Mouse (Mus musculus) cerebellum, adult 11-12 months (tissue): ENCODE measurements around the gene Abhd14a.

ENCODE experiments used
- DNase-seq: peaks from one replicate; pipeline ENCODE4 v3.0.0; 2022

Abhd14a gene

GRCm38 (mm10) chr9:106467746-106468145 lies 20.3 kb upstream of the Abhd14a start:
- DNase-seq = peak; percentile 53

DNA sequence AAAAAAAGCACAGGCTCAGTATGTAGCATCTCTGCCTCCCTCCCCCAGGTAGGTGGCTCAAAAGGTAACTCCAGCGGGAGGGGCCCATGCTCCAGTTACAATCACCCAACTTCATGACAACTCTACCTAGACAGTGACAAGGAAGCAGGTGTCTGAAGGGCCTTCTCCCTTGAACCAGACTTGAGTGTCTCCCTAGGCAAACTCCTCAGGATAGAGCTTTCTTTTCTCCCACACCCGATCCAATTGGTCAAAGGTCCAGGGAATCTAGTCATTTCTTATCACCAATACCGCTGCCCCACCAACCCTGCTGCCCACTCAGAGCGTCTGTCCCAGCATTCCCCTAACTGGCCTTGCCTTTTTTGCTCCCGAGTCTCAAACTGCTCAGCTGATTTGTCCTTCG lies 19.2 kb upstream of the Abhd14a start:
- peak; percentile 54 for DNase-seq

DNA sequence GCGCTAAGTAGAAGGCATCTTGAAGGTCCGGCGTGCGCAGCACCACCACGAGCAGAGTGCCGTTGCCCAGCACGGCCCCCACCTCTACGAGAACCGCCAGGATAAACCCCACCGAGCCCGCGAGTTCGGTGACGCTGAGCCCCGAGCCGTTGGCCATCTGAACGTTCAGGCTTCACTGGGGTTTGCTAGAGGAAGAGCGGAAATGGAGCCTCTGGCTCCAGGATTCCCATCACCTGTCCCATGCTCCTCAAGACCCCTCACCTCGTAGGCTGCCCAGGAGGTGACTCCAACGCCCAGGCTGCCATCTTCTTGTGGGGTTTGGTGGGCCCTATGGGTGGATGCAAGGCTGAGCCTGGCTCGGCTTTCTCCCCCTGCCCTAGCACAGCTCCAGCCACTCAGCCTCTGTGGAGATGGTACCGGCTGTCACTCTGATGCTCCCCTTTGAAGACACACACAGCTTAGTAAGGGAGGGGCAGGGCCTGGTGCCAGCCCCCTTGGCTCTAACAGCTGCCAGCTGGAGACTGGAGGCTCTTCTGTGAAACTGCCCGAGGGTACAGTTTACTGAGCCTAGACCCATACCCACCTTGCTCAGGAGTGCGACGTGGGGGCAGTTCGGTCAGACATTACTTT lies 18.2 kb upstream of the Abhd14a start, which contains the start of gene Gpr62:
TSS of gene Gpr62 (minus strand) at position 368 of the 630 bp plus-strand sequence.
- peak; percentile 92 for DNase-seq

- peak; percentile 93 for DNase-seq
Observed at GRCm38 (mm10) chr9:106464751-106465541, 17.5 kb upstream of the Abhd14a start.

DNA sequence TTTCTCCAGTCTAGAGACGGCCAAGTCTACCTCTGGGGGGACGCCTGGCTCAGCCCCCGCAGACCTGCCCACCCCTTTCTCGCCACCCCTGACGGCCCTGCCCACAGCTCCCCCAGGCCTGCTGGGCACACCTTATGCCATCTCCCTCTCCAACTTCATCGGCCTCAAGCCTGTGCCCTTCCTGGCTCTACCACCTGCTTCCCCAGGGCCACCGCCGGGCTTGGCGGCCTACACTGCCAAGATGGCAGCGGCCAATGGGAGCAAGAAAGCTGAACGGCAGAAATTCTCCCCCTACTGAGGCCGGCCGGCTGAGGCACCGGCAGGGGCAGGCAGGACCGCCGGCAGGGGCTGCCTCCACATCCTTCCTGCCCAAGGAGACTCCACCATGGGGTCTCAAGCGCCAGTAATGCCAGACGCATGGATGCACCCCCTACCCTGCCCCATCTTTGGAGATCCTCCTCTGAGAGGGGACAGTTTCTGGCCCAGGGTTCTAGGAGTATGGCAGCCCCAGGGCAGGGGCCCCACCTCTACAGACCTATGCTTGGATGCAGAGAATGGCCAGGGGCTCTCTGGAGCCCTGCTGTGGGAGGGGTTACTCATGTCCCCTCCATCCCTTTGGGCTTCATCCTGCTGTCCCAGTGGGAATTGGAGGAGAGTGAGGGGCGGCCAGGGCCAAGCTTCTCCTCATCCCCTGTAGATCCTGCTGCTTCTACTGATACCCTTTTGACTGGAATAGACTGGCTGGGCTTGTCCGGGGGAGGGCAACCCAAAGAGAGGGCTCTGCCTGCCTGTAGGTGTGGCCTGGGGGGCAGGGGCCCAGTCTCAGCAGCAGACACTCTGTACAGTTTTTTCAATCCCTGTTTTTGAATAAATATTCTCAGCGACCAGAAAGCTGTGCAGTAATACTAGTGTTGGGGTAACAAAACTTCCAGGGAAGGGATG lies 15.9 kb upstream of the Abhd14a start:
- DNase-seq = peak; percentile 95

DNA sequence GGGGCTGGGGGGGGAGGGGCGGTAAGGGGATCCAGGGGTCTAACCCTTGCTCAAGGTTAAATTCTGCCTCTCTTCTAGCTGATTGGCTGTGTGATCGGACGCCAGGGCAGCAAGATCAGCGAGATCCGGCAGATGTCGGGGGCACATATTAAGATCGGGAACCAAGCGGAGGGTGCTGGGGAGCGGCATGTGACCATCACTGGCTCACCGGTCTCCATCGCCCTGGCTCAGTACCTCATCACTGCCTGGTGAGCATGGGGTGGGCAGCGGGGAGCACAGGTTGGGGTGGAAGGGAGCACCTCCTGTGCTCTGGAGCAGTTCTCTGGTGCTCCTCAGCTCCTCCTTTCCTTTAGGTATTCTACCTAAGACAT lies 14.9 kb upstream of the Abhd14a start:
- DNase-seq = peak; percentile 72

DNA sequence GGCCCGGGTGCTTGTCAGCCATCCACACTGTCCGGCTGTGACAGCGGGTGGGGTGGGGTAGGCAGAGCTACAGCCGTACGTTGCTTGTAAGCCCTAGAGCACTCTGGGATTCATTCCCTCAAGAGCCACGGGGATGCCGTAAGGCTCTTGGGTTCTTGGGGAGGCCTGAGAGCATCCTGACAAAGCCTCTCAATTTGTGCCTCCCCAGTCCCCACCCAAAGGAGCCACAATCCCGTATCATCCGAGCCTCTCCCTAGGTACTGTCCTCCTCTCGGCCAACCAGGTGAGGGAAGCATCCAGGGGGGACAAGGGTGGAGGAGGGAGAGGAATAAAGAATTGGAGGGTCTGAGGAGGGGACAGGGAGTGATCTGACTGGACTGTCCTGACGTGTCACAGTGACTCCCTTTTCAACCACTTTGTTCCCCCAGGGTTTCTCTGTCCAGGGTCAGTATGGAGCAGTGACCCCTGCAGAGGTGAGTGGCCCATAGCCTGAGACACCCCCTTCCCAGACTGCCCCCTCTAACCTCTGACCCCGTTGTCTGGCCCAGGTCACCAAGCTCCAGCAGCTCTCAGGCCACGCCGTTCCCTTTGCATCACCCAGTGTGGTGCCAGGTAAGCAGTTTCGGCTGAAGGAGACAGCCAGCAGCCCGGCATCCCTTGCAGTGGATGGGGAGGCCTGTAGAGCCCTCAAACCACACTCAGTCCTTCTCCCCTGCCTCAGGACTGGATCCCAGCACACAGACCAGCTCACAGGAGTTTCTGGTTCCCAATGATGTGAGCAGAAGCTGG lies 14.4 kb upstream of the Abhd14a start:
- DNase-seq = peak; percentile 78

- DNase-seq = peak; percentile 60
Observed at GRCm38 (mm10) chr9:106461026-106461415, 13.5 kb upstream of the Abhd14a start.

DNA sequence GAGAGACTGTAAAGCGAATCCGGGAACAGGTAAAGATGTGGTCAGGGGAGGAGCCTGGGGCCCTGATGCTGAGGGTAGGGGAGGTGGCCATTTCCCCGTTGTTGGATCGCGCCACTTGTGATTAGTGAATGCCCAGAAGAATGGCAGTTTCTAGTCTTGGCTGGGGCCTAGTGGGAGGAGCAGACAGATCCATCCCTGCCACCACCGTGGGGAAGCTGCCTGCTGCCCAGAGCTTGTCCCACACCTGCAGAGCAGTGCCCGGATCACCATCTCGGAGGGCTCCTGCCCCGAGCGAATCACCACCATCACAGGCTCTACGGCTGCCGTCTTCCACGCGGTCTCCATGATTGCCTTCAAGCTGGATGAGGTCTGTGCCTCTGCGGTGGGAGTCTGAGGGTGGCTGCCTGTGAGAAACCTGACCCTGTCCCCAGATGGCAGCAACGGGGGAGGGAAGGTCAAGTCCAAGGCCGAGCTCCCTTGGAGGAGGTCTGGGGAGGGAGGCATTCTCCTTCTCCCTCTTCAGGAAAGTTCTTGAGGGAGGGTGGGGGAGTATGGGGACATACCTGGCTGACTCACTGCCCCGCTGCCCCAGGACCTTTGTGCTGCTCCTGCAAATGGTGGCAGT lies 13.0 kb upstream of the Abhd14a start:
- peak; percentile 88 for DNase-seq

- peak; percentile 80 for DNase-seq
Observed at GRCm38 (mm10) chr9:106459946-106460345, 12.5 kb upstream of the Abhd14a start.

DNA sequence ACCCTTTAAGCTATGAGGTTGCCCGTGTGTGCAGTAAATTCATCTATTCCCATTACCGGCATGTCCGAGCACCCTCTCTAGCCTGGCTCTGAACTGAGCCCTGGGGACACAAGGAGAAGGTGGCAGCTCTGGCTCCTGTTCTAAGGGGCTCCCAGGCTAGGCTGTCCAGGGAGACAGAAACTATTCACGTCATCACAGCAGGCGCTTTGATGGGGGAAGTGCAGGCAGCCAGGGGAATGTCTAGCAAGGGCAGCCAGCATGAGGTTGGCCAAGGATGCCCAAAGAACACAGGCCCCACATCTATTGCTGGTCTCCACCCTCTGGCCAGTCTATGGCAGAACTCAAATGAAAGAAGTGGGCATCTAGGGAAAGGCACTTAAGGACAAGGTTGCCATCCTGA lies 10.4 kb upstream of the Abhd14a start:
- peak; percentile 63 for DNase-seq

DNA sequence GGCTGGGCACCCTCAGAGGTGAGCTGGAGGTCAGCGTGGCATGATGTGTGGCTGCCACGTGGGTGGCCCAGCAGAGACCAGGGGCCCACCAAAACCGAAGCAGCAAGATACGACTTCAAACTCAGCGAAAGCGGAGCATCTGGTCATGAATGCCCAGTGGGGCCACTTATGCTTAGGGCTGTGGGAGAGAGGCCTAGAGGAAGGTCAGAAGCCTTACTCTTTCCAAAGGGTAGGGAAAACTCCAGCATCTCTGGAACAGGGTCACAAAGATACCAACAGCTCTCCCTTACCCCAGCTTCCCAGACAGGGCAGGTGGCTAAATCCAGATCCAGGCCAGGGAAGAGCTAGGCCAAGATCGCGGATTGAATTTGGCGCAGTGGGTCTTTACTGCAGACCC lies 9.7 kb upstream of the Abhd14a start:
- DNase-seq = no peak

DNA sequence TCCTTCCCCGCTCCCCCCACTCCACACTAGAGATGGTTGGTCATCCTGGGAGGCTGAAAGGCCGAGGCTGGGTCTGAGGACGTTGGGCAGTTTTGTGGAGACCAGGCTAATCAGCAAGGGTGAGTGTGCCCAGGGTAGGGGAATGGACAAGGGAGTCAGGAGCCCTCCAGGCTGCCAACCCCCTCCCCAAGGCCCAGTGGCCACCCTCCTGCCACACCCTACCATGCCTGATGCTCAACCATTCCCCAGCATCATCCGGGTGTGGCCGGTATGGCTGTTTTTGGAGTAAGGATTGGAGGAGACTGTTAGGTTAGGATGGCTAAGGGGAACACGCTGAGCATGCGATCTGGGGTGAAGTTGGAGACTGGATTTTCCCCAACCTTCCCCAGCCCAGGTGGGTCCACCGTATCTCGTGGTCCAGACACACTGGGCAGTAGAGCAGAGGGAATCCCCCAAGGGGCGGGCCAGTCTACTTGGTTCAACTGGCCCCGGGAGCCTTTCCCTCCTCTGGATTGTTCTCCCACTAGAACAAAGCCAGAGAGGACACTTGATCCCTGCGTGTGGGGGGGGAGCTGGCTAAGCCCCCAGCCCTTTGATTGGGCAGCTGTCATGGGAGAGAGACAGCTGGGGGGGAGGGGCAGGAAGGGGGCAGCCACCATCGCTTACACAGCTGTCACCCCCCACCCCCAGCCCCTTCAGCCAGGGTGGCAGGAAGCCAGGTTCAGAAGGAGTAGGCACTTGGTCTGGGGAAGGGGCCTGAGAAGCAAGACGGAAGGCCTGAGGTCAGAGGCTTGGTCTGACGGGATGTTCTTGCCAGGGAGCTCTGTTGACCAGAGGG lies 9.1 kb upstream of the Abhd14a start:
- DNase-seq = peak; percentile 74

GRCm38 (mm10) chr9:106454888-106455681 lies 7.6 kb upstream of the Abhd14a start:
- DNase-seq = peak; percentile 59

DNA sequence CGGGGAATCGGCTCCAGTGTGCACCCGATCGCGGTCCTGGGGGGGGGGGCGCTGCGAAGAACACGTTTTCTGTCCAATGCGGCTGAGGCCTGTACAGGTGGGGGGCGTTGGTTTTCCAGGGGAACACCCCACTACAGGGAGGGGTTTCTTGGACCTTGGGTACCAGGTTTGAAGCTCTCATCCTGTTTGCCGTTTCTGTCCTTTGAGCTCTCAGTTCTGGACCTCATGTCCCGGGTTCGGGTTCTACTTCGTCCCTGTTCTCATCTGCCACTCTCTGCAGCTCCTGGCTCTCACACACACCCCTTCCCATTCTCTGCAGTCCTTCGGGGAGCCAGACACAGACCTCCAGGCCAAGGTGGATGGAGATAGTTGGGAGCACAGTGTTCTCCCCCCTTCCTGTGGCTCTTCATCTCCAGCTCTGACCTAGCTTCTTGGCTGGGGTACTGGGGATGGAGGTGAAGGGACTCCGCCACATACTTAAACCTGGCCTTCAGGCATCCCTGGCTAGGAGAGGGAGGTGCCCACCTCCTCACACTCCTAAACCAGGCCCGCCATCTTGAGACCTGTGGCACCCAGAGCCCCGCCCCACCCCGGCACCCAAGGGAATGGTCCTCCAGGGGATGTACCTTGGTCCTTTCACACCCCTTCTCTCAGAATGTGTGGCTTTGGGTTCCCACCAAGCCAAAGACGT lies 6.7 kb upstream of the Abhd14a start:
- peak; percentile 78 for DNase-seq

GRCm38 (mm10) chr9:106453271-106454070 lies 6.0 kb upstream of the Abhd14a start, which contains the start of gene Pcbp4:
Gene Pcbp4 (plus strand): TSS chr9:106453291.
- DNase-seq = peak; percentile 85

DNA sequence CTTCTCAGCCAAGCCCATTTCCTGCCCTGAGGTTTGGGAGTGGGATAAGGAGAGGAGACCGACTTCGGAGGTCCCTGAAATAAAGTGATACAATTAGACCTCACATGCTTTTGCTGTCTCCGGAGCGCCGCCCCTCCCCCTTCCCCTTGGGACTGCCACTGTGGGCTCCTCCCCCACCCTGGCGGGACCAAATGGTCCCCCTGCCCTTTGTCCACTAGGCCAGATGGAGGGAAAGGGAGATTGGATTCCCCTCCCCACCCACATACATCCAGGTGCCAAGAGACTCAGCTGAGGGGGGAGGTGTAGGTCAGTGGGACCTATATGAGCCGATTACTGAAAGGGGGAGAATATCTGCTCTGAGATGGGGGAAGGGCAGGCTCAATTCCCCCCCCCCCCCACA lies 5.3 kb upstream of the Abhd14a start:
- DNase-seq = peak; percentile 91

DNA sequence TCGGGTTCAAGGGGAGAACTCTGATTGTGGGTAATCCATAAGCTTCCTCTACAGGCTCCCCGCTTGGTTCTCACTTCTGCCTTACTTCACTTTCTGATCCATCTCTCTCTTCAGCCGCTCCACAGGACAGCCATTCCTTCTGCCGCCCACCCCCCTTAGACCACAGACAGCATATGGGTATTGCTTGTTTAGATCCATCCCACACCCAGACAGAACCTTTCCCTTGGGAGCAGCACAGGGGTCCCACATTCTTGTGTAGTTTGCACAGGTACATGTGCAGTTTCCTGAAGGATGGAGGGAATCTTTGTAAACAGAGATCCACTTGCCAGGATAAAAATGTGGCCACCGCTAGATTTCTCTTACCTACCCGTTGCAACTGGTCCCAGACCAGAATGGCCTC lies 4.9 kb upstream of the Abhd14a start:
- DNase-seq = peak; percentile 63

DNA sequence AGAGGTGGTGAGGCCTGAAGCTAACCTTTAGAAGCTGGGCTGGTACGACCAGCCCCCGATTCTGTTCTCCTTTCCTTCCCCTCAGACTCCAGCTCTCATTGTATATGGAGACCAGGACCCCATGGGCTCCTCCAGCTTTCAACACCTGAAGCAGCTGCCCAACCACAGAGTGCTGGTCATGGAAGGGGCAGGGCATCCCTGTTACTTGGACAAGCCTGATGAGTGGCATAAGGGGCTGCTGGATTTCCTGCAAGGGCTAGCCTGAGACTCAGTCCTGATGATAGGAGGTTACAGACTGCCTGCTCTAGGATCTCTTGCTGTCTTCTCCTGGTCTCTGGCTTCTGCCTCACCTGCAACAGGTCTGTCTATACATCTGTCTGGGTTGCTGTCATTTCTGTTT lies 4.4 kb upstream of the Abhd14a start:
- peak; percentile 52 for DNase-seq
